Mouse (Mus musculus) limb, embryonic 14.5 days (tissue): ENCODE measurements around the gene Cops2. TPM values are rescaled to one million over a fixed set of nuclear protein-coding genes. Genes with fewer than 3 reads are reported as not detected.

Experiments used
- ATAC-seq: fragments of 200-750 bp; cut with Nextera tagmentation; 2 replicates; pipeline ENCODE4 v1.8.0; 2017; ENCODE audit warnings: low read depth, moderate number of reproducible peaks, moderate TSS enrichment; ENCODE audit not compliant: low FRiP score
- DNase-seq: peaks from one replicate; pipeline ENCODE4 v3.0.0-alpha.2; 2015; ENCODE audit warnings: low spot score
- H3K27ac ChIP-seq: fragments of 300-500 bp; sonication (generic); replicated peaks from 2 replicates; pipeline ENCODE4 v1.5.1; 2014; ENCODE audit warnings: low read depth, mild to moderate bottlenecking, low read length, moderate library complexity, mixed read lengths
- H3K27me3 ChIP-seq: fragments of 300-500 bp; sonication (generic); 2 replicates; pipeline ENCODE4 v1.6.1; 2014; ENCODE audit warnings: low read length, mixed read lengths; ENCODE audit not compliant: control insufficient read depth, insufficient read depth
- H3K36me3 ChIP-seq: fragments of 300-500 bp; sonication (generic); 2 replicates; pipeline ENCODE4 v1.6.1; 2014; ENCODE audit warnings: mild to moderate bottlenecking, low read length, moderate library complexity, mixed read lengths; ENCODE audit not compliant: control insufficient read depth, insufficient read depth
- H3K4me1 ChIP-seq: fragments of 300-500 bp; sonication (generic); 2 replicates; pipeline ENCODE4 v1.6.1; 2014; ENCODE audit warnings: antibody characterized with exemption, low read length, mixed read lengths; ENCODE audit not compliant: control insufficient read depth, insufficient read depth
- H3K4me2 ChIP-seq: fragments of 300-500 bp; sonication (generic); replicated peaks from 2 replicates; pipeline ENCODE4 v1.6.1; 2014; ENCODE audit warnings: low read depth, mild to moderate bottlenecking, low read length, moderate library complexity; ENCODE audit not compliant: severe bottlenecking
- H3K4me3 ChIP-seq: fragments of 300-500 bp; sonication (generic); replicated peaks from 2 replicates; pipeline ENCODE4 v1.5.1; 2014; ENCODE audit warnings: low read length
- H3K9ac ChIP-seq: fragments of 300-500 bp; sonication (generic); 2 replicates; pipeline ENCODE4 v1.6.1; 2014; ENCODE audit warnings: mild to moderate bottlenecking, low read depth, low read length, moderate library complexity; ENCODE audit not compliant: severe bottlenecking
- H3K9me3 ChIP-seq: fragments of 300-500 bp; sonication (generic); 2 replicates; pipeline ENCODE4 v1.6.1; 2016; ENCODE audit warnings: low read length; ENCODE audit not compliant: control insufficient read depth
- POLR2A ChIP-seq: fragments of 200-500 bp; IDR thresholded peaks from 2 replicates; pipeline ENCODE4 v1.8.0; 2012; ENCODE audit warnings: inconsistent platforms, mild to moderate bottlenecking, moderate library complexity, borderline replicate concordance; ENCODE audit not compliant: insufficient read depth, insufficient read length; ENCODE audit errors: extremely low read depth
- WGBS: fragments of 180-500 bp; shearing (Covaris S2); extraction: QIAGEN DNeasy Blood & Tissue Kit; methylation state at CpG from one replicate; pipeline ENCODE4 v1.1.7; 2014; 5-methylcytosine and 5-hydroxymethylcytosine counted together
- polyA plus RNA-seq, 2 experiments: library from polyadenylated mRNA; depleted of rRNA in 1 of 2; stranded (reverse) in 1 of 2; unstranded in 1 of 2; fragments of >200 nt; fragmentation: Nextera tagmentation in 1 of 2; extraction: Ambion mirVana in 1 of 2; gene quantifications; 2 replicates each; pipeline versions ENCODE4 v1.2.1 to v1.2.3; 2012 to 2014

Gene Cops2
- polyA plus RNA-seq, 2 experiments, result 75.1 to 86.7 TPM

DNA sequence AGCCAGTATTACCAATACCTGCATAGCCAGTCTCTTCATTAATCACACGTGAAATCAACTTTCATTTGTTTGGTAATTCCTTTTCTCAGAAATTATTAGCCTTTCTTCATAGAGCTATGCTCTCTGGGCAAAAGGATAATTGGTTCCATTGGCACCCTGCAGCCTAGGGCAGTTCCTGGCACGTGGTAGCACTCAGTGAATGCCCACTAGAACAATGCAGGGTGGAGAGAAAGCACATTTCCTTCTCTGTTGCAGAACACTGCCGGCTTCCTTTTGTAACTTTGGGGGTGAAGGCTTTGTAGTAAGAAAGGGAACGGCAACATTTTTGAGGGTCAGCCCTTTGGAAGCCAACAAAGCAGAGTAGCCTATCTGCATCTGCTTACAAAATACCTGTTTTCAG is 32.7 kb downstream of the Cops2 start:
- no peak overlapping the region for H3K4me2 ChIP-seq
- DNase-seq (no peak), ATAC-seq (no peak)
- TF ChIP-seq POLR2A, result no peak
- H3K27me3 ChIP-seq, result no peaks in the 10 kb centered on the region
- no peaks in the 10 kb centered on the region for H3K9me3 ChIP-seq
- no peak overlapping the region for H3K9ac ChIP-seq
- 67% methylated on average over 4 of the region's 4 CpGs for WGBS
- no peak overlapping the region for H3K27ac ChIP-seq
- H3K4me3 ChIP-seq, result no peak overlapping the region
- H3K36me3 ChIP-seq, result peaks cover 19% of the 10 kb centered on the region
- H3K4me1 ChIP-seq, result no peaks in the 10 kb centered on the region

DNA sequence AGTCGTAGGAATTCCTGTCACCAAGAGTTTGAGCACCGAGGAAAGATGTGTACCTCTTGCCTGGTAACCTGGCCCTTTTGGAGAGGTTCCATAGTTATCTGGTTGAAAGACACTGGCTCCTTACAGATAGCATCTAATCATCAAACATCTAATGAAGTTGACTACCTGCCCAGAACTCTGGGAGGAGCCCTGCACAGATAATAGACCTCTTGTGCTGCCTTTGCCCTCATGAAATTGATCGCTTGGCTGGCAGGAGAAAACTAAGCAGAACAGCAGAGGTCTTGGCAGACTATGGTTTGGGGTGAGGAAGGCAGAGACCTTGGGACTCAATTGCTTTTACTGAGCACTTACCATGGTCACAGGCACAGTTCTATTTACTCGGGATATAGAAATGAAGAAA is 38.5 kb downstream of the Cops2 start:
- ATAC-seq, result no peak

DNA sequence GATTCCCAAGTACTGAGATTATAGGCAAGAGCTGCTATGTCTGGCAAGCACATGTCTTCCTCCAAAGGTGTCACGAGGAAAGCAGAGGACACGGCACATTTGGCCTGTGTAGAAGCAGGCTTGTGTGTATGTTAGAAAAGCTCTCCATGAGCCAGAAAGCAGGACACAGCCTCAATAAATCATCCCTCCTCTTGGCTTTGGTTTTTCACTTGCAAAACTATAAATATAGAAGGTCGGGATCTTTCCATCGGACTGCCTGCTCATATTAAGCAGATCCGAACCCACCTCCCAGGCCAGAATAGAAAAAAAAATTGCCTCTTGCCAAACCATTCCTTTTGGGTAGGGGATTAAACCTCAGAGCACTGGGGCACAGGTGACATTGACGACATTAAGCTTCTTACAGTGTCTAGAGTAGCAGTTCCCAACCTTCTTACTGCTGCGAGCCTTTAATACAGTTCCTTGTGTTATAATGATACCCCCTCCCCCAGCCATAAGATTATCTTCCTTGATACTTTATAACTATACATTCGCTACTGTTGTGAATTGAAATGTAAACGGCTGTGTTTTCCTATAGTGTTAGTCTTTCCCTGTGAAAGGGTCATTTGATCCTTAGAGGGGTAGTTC is 44.9 kb downstream of the Cops2 start:
- no peak for TF ChIP-seq POLR2A
- Histone ChIP-seq H3K27me3 (no peaks in the 10 kb centered on the region), H3K9ac (no peak overlapping the region), H3K9me3 (no peaks in the 10 kb centered on the region), H3K4me3 (no peak overlapping the region), H3K4me1 (no peaks in the 10 kb centered on the region), H3K4me2 (no peak overlapping the region), H3K36me3 (no peaks in the 10 kb centered on the region), H3K27ac (no peak overlapping the region)
- no peak for ATAC-seq
- WGBS, result 67% methylated on average over 9 of the region's 9 CpGs
- no peak for DNase-seq

More for the DNA sequence above, 38.5 kb downstream of the Cops2 start:
- WGBS, result 82% methylated on average over 4 of the region's 4 CpGs
- Histone ChIP-seq H3K27me3 (no peaks in the 10 kb centered on the region), H3K36me3 (no peaks in the 10 kb centered on the region), H3K27ac (no peak overlapping the region), H3K9ac (no peak overlapping the region), H3K9me3 (no peaks in the 10 kb centered on the region), H3K4me2 (no peak overlapping the region), H3K4me1 (no peaks in the 10 kb centered on the region), H3K4me3 (no peak overlapping the region)
- TF ChIP-seq POLR2A, result no peak
- no peak for DNase-seq

DNA sequence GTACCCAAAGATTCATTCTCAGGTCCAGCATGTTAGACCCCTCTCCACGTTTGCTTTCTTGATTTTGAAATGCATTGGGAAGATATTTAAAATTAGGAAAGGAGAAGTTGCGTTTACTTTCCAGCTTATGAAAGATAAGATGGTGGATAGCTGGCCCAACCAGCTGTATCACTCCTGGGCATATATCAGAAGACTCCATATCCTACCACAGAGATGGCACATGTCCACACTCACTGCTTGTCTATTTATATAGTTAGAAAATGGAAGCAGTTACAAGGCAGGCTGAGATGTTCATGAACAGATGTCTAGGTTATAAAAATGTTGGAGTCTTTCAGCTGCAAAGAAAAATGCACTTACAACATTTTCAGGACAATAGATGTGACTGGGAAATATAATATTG is 47.6 kb downstream of the Cops2 start:
- H3K36me3 ChIP-seq, result no peaks in the 10 kb centered on the region
- H3K9ac ChIP-seq, result no peak overlapping the region
- no peak overlapping the region for H3K4me2 ChIP-seq
- no peak overlapping the region for H3K27ac ChIP-seq
- ATAC-seq (no peak), DNase-seq (no peak)
- H3K9me3 ChIP-seq, result no peaks in the 10 kb centered on the region
- WGBS, result 84% methylated on average over 2 of the region's 2 CpGs
- H3K4me1 ChIP-seq, result no peaks in the 10 kb centered on the region
- TF ChIP-seq POLR2A, result no peak
- H3K27me3 ChIP-seq, result no peaks in the 10 kb centered on the region
- no peak overlapping the region for H3K4me3 ChIP-seq

DNA sequence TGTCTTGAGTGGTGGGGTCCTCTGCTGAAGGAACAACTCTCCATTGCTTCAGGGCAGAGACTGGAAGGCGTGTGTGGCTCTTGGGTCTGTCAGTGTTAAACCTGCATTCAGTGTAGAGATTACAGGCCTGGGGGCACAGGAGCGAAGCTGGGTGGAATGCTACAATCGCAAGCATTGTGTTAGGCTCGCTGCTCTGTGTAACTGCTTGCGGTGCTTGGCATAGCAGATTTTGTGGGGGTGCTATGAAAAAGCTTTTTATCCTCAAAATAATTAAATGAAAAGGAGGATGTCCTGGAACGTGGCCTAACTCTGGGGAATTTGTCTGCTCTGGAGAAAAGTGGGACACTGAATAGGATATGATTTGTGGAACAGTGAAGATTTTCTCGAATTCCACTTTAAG is 49.4 kb downstream of the Cops2 start:
- WGBS, result 66% methylated on average over 7 of the region's 7 CpGs
- no peak for DNase-seq
- no peak for TF ChIP-seq POLR2A

DNA sequence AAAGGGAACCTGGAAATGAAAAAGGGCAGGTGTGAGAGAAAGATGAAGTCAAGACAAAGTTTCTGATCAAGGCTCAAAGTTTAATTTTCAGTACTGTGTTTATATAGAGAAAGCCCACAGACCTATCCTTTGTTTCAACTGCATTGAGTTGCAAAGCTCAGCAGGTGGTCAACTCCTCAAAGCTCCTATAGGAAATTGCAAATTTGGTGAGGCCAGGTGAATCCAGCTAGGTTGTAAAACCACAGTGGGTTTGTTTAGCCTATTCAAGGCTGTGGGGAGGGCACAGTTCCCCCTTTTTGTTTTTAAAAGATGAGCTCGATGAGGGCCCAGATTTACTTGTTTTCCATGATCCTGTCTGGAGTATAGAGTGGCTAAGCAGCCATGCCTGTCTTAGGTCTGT is 53.1 kb downstream of the Cops2 start:
- Histone ChIP-seq H3K4me2 (no peak overlapping the region), H3K27me3 (no peaks in the 10 kb centered on the region), H3K27ac (no peak overlapping the region), H3K9me3 (no peaks in the 10 kb centered on the region), H3K36me3 (no peaks in the 10 kb centered on the region), H3K4me3 (no peak overlapping the region), H3K4me1 (no peaks in the 10 kb centered on the region), H3K9ac (no peak overlapping the region)
- WGBS, result 37% methylated on average over 1 of the region's 1 CpGs
- ATAC-seq (no peak), DNase-seq (no peak)
- no peak for TF ChIP-seq POLR2A

More for the DNA sequence above, 49.4 kb downstream of the Cops2 start:
- no peaks in the 10 kb centered on the region for H3K9me3 ChIP-seq
- no peaks in the 10 kb centered on the region for H3K4me1 ChIP-seq
- no peaks in the 10 kb centered on the region for H3K36me3 ChIP-seq
- no peaks in the 10 kb centered on the region for H3K27me3 ChIP-seq
- no peak overlapping the region for H3K4me2 ChIP-seq
- H3K4me3 ChIP-seq, result no peak overlapping the region
- no peak overlapping the region for H3K27ac ChIP-seq
- no peak overlapping the region for H3K9ac ChIP-seq
- ATAC-seq, result no peak
